Mouse (Mus musculus) telencephalon, adult 2 months (tissue): ENCODE data around the gene Olfr887.

Experiments used
- DNase-seq: peaks from one replicate; pipeline ENCODE4 v3.0.0-alpha.2; 2011; ENCODE audit warnings: low read depth, low spot score

Gene Olfr887

GRCm38 (mm10) chr9:38083772-38084171 is at the start of gene Olfr887:
Olfr887 (plus strand) TSS chr9:38084072.
- DNase-seq, result no peak

GRCm38 (mm10) chr9:38046255-38046654 is 37.6 kb upstream of the Olfr887 start, which contains the start of gene Olfr884:
Olfr884 (plus strand) TSS chr9:38046555.
- no peak for DNase-seq

- no peak for DNase-seq
Observed at GRCm38 (mm10) chr9:38061022-38061421, 22.9 kb upstream of the Olfr887 start, which contains the start of gene Olfr885. Olfr885 (plus strand) TSS chr9:38061322.

GRCm38 (mm10) chr9:38107828-38108227 is 24.0 kb downstream of the Olfr887 start, which contains the start of gene Olfr888:
Olfr888 (plus strand) TSS chr9:38108128.
- DNase-seq, result no peak

GRCm38 (mm10) chr9:38114898-38115297 is 31.0 kb downstream of the Olfr887 start, which contains the start of gene Olfr889:
Olfr889 (plus strand) TSS chr9:38115198.
- no peak for DNase-seq
